Mouse (Mus musculus): ENCODE measurements around the gene Rbpms2. TPM values are rescaled to one million over a fixed set of nuclear protein-coding genes. Genes with fewer than 3 reads are reported as not detected.

Gene Rbpms2
- polyA plus RNA-seq, 1 experiment from 2014 or later: 3.2 TPM

GRCm38 (mm10) chr9:65697992-65698391, 68.5 kb downstream of the Rbpms2 start:
- no peak overlapping the region for H3K27ac ChIP-seq (ENCODE audit: low read length)
- H3K27me3 ChIP-seq (replicated peaks; ENCODE audit: control insufficient read depth, insufficient read depth, low read length): no peaks in the 10 kb centered on the region
- H3K4me3 ChIP-seq (replicated peaks; ENCODE audit: low read length): no peak overlapping the region
- H3K9ac ChIP-seq (replicated peaks; ENCODE audit: low read depth, low read length): no peak overlapping the region
- no peak for ATAC-seq
- H3K9me3 ChIP-seq (ENCODE audit: control insufficient read depth, low read length): no peaks in the 10 kb centered on the region
- H3K36me3 ChIP-seq (ENCODE audit: control insufficient read depth, insufficient read depth): peaks cover 19% of the 10 kb centered on the region
- peaks cover 17% of the 10 kb centered on the region for H3K4me1 ChIP-seq (replicated peaks; ENCODE audit: control insufficient read depth, insufficient read depth, low read length)
- no peak overlapping the region for H3K4me2 ChIP-seq (ENCODE audit: low read length)

- H3K4me1 ChIP-seq (replicated peaks; ENCODE audit: control insufficient read depth, insufficient read depth, low read length): peaks cover 9% of the 10 kb centered on the region
- ATAC-seq: no peak
- 86% methylated on average over 6 of the region's 6 CpGs for WGBS
- H3K4me3 ChIP-seq (replicated peaks; ENCODE audit: low read length): no peak overlapping the region
- no peaks in the 10 kb centered on the region for H3K27me3 ChIP-seq (replicated peaks; ENCODE audit: control insufficient read depth, insufficient read depth, low read length)
- H3K9ac ChIP-seq (replicated peaks; ENCODE audit: low read depth, low read length): no peak overlapping the region
- peaks cover 22% of the 10 kb centered on the region for H3K36me3 ChIP-seq (ENCODE audit: control insufficient read depth, insufficient read depth)
- H3K27ac ChIP-seq (ENCODE audit: low read length): no peak overlapping the region
- no peak overlapping the region for H3K4me2 ChIP-seq (ENCODE audit: low read length)
- no peaks in the 10 kb centered on the region for H3K9me3 ChIP-seq (ENCODE audit: control insufficient read depth, low read length)
These were observed 71.1 kb downstream of the Rbpms2 start for GRCm38 (mm10) chr9:65700504-65700903.

- no peak overlapping the region for H3K9ac ChIP-seq (replicated peaks; ENCODE audit: low read depth, low read length)
- H3K4me3 ChIP-seq (replicated peaks; ENCODE audit: low read length): no peak overlapping the region
- WGBS: 94% methylated on average over 9 of the region's 9 CpGs
- H3K4me2 ChIP-seq (ENCODE audit: low read length): no peak overlapping the region
- no peak overlapping the region for H3K27ac ChIP-seq (ENCODE audit: low read length)
- no peaks in the 10 kb centered on the region for H3K9me3 ChIP-seq (ENCODE audit: control insufficient read depth, low read length)
- 0 out of 2 replicates have a peak, but pooled peaks cover 2% of the 10 kb centered on the region for H3K4me1 ChIP-seq (replicated peaks; ENCODE audit: control insufficient read depth, insufficient read depth, low read length)
- H3K36me3 ChIP-seq (ENCODE audit: control insufficient read depth, insufficient read depth): peaks cover 17% of the 10 kb centered on the region
- no peaks in the 10 kb centered on the region for H3K27me3 ChIP-seq (replicated peaks; ENCODE audit: control insufficient read depth, insufficient read depth, low read length)
- ATAC-seq: no peak
These were observed 72.8 kb downstream of the Rbpms2 start for GRCm38 (mm10) chr9:65702286-65702685.

GRCm38 (mm10) chr9:65703241-65703640, 73.8 kb downstream of the Rbpms2 start:
- Histone ChIP-seq H3K27me3 (replicated peaks; ENCODE audit: control insufficient read depth, insufficient read depth, low read length) (no peaks in the 10 kb centered on the region), H3K9ac (replicated peaks; ENCODE audit: low read depth, low read length) (no peak overlapping the region), H3K9me3 (ENCODE audit: control insufficient read depth, low read length) (no peaks in the 10 kb centered on the region), H3K36me3 (ENCODE audit: control insufficient read depth, insufficient read depth) (peaks cover 16% of the 10 kb centered on the region), H3K4me3 (replicated peaks; ENCODE audit: low read length) (no peak overlapping the region), H3K27ac (ENCODE audit: low read length) (no peak overlapping the region), H3K4me1 (replicated peaks; ENCODE audit: control insufficient read depth, insufficient read depth, low read length) (0 out of 2 replicates have a peak, but pooled peaks cover 2% of the 10 kb centered on the region), H3K4me2 (ENCODE audit: low read length) (no peak overlapping the region)
- no peak for ATAC-seq
- WGBS: 90% methylated on average over 7 of the region's 7 CpGs

- ATAC-seq: no peak
- WGBS: 90% methylated on average over 24 of the region's 24 CpGs
- no peaks in the 10 kb centered on the region for H3K9me3 ChIP-seq (ENCODE audit: control insufficient read depth, low read length)
- no peak overlapping the region for H3K4me2 ChIP-seq (ENCODE audit: low read length)
- H3K27me3 ChIP-seq (replicated peaks; ENCODE audit: control insufficient read depth, insufficient read depth, low read length): no peaks in the 10 kb centered on the region
- H3K27ac ChIP-seq (ENCODE audit: low read length): no peak overlapping the region
- H3K4me3 ChIP-seq (replicated peaks; ENCODE audit: low read length): no peak overlapping the region
- 0 out of 2 replicates have a peak, but pooled peaks cover 2% of the 10 kb centered on the region for H3K4me1 ChIP-seq (replicated peaks; ENCODE audit: control insufficient read depth, insufficient read depth, low read length)
- no peak overlapping the region for H3K9ac ChIP-seq (replicated peaks; ENCODE audit: low read depth, low read length)
- H3K36me3 ChIP-seq (ENCODE audit: control insufficient read depth, insufficient read depth): peaks cover 16% of the 10 kb centered on the region
These were observed 74.6 kb downstream of the Rbpms2 start for GRCm38 (mm10) chr9:65703926-65704595.

Other genes with a start within 250 kb of the Rbpms2 start
- gene Kbtbd13, start 238.0 kb upstream of the Rbpms2 start, polyA plus RNA-seq (2015; fragmentation: Nextera tagmentation; extraction: Ambion mirVana): 0.81 and 1.2 TPM in 2 replicates
- 6.7 and 6.8 TPM in 2 replicates for gene Rasl12, start 231.1 kb upstream of the Rbpms2 start, polyA plus RNA-seq (2015; fragmentation: Nextera tagmentation; extraction: Ambion mirVana)
- gene Slc51b, start 206.7 kb upstream of the Rbpms2 start, polyA plus RNA-seq (2015; fragmentation: Nextera tagmentation; extraction: Ambion mirVana): not detected in 2 replicates
- gene Mtfmt, start 193.9 kb upstream of the Rbpms2 start, polyA plus RNA-seq (2015; fragmentation: Nextera tagmentation; extraction: Ambion mirVana): 22.7 and 23.5 TPM in 2 replicates
- gene Spg21, start 168.7 kb upstream of the Rbpms2 start, polyA plus RNA-seq (2015; fragmentation: Nextera tagmentation; extraction: Ambion mirVana): 138 and 159 TPM in 2 replicates
- 0.24 and 0.46 TPM in 2 replicates for gene Ankdd1a, start 109.5 kb upstream of the Rbpms2 start, polyA plus RNA-seq (2015; fragmentation: Nextera tagmentation; extraction: Ambion mirVana)
- 4.7 and 5.7 TPM in 2 replicates for gene Plekho2, start 49.6 kb upstream of the Rbpms2 start, polyA plus RNA-seq (2015; fragmentation: Nextera tagmentation; extraction: Ambion mirVana)
- 8.9 and 10.2 TPM in 2 replicates for gene Pif1, start 42.5 kb upstream of the Rbpms2 start, polyA plus RNA-seq (2015; fragmentation: Nextera tagmentation; extraction: Ambion mirVana)
- gene Oaz2, start 38.4 kb downstream of the Rbpms2 start, polyA plus RNA-seq (2015; fragmentation: Nextera tagmentation; extraction: Ambion mirVana): 345 and 364 TPM in 2 replicates
- gene Zfp609, start 197.9 kb downstream of the Rbpms2 start, polyA plus RNA-seq (2015; fragmentation: Nextera tagmentation; extraction: Ambion mirVana): 7.7 and 8.0 TPM in 2 replicates